Mouse (Mus musculus): ENCODE data around the gene Slc44a3. TPM values are rescaled to one million over a fixed set of nuclear protein-coding genes. Genes with fewer than 3 reads are reported as not detected.

Gene Slc44a3
- total RNA-seq, 2 experiments from 2014 or later: not detected

- no peak for DNase-seq (ENCODE audit: low spot score)
Observed at GRCm38 (mm10) chr3:121504927-121505487, 27.2 kb downstream of the Slc44a3 start.

- DNase-seq (ENCODE audit: low spot score): no peak
Observed at GRCm38 (mm10) chr3:121500734-121501133, 31.5 kb downstream of the Slc44a3 start.

GRCm38 (mm10) chr3:121500225-121500624 is 32.0 kb downstream of the Slc44a3 start:
- DNase-seq (ENCODE audit: low spot score): peak; percentile 76

GRCm38 (mm10) chr3:121493997-121494421 is 38.2 kb downstream of the Slc44a3 start:
- DNase-seq (ENCODE audit: low spot score): no peak

- no peak for DNase-seq (ENCODE audit: low spot score)
Observed at GRCm38 (mm10) chr3:121492026-121492425, 40.2 kb downstream of the Slc44a3 start.

- no peak for DNase-seq (ENCODE audit: low spot score)
Observed at GRCm38 (mm10) chr3:121490941-121491340, 41.3 kb downstream of the Slc44a3 start.

- no peak for DNase-seq (ENCODE audit: low spot score)
Observed at GRCm38 (mm10) chr3:121489462-121490118, 42.6 kb downstream of the Slc44a3 start.

- DNase-seq (ENCODE audit: low spot score): no peak
Observed at GRCm38 (mm10) chr3:121485201-121485600, 47.0 kb downstream of the Slc44a3 start.

GRCm38 (mm10) chr3:121483266-121484161 is 48.7 kb downstream of the Slc44a3 start:
- DNase-seq (ENCODE audit: low spot score): no peak

GRCm38 (mm10) chr3:121481564-121481963 is 50.6 kb downstream of the Slc44a3 start:
- DNase-seq (ENCODE audit: low spot score): no peak

- no peak for DNase-seq (ENCODE audit: low spot score)
Observed at GRCm38 (mm10) chr3:121480961-121481436, 51.2 kb downstream of the Slc44a3 start.

- DNase-seq (ENCODE audit: low spot score): no peak
Observed at GRCm38 (mm10) chr3:121480030-121480960, 51.9 kb downstream of the Slc44a3 start.

GRCm38 (mm10) chr3:121474738-121475137 is 57.5 kb downstream of the Slc44a3 start:
- DNase-seq (ENCODE audit: low spot score): no peak

GRCm38 (mm10) chr3:121471703-121472102 is 60.5 kb downstream of the Slc44a3 start:
- no peak for DNase-seq (ENCODE audit: low spot score)

GRCm38 (mm10) chr3:121469185-121469975 is 62.8 kb downstream of the Slc44a3 start:
- DNase-seq (ENCODE audit: low spot score): no peak

GRCm38 (mm10) chr3:121468136-121468535 is 64.1 kb downstream of the Slc44a3 start:
- DNase-seq (ENCODE audit: low spot score): no peak

- no peak for DNase-seq (ENCODE audit: low spot score)
Observed at GRCm38 (mm10) chr3:121467094-121467552, 65.1 kb downstream of the Slc44a3 start.

- DNase-seq (ENCODE audit: low spot score): no peak
Observed at GRCm38 (mm10) chr3:121465795-121466194, 66.4 kb downstream of the Slc44a3 start.

GRCm38 (mm10) chr3:121464733-121465305 is 67.4 kb downstream of the Slc44a3 start:
- no peak for DNase-seq (ENCODE audit: low spot score)

- no peak for DNase-seq (ENCODE audit: low spot score)
Observed at GRCm38 (mm10) chr3:121462782-121463181, 69.4 kb downstream of the Slc44a3 start.
